Mouse (Mus musculus) R1 (cell line): Measurements from ENCODE around the gene Eml6.
A peak's percentile ranks its signal among the peaks of the same experiment; 100 is the strongest.
"Not testable (repeated sequence)": the region's sequence is repeated elsewhere in the genome, so short reads cannot be mapped to it uniquely, and the experiment has no call there.

ENCODE experiments used
- DNase-seq: peaks from one replicate; pipeline ENCODE4 v3.0.0-alpha.2; 2018; ENCODE audit warnings: low read depth, low spot score

The Eml6 gene

GRCm38 (mm10) chr11:30025835-30026472 is at the start of gene Eml6:
Gene Eml6, minus strand, starts transcription at chr11:30026033.
- DNase-seq: peak; percentile 99

DNA sequence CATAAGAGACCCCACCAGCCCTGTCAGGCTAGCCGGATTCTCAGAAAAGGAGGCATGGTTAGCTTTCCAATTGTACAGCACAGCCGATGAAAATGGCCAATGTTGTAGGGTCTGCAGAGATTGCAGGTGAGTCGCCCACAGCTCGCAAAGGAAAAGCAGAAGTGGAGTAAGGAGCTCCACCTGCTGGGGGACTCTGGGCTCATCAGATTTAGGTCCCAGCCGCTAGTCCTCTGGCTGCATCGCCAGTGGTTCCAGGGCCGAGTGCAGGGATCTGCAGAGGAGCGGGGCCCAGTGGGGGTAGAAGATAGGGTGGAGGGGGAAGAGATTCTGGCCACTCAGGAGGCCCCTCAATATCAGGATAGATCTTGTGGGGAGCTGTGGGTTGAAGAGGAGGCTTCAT is 31.5 kb upstream of the Eml6 start:
- DNase-seq: peak; percentile 63

- no peak for DNase-seq
These were observed 689 bp downstream of the Eml6 start for GRCm38 (mm10) chr11:30025144-30025543.

DNA sequence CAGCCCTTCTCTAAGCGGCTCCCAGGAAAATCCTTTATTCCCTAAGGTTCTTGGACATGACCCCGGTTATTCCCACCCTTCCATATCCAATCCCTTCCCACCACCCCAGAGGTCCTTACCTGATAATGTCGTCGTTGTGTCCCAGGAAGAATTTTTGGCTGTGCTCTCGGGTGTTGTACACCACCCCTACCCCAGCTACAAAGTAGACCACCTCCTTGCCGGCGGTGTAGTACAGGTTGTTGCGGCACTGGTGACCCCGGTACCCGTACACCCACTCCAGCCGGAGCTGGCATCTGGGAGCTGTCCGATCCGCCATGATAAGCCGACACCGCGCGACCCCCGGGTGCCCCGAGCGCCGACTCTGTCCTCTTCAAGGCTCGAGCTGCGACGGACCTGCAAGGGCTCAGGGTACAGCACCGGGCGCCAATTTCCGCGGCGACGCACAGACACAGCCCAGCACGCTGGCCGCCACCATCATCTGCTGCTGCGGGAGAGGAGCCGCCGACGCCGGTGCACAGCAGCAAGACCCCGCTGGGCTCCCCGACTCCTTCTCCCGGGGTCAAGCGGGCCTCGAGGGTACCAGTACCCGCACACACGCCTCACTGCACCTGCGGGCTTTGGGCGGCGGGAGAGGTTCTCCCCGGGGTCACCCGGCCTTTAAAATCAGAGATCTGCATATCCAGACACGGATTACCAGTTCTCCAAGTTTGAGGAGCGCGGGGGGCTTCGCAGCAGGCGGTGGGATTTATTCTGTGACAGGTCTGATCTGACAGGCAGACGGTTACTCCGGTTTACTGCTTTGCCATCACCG is 1.4 kb downstream of the Eml6 start:
- peak; percentile 42 for DNase-seq

DNA sequence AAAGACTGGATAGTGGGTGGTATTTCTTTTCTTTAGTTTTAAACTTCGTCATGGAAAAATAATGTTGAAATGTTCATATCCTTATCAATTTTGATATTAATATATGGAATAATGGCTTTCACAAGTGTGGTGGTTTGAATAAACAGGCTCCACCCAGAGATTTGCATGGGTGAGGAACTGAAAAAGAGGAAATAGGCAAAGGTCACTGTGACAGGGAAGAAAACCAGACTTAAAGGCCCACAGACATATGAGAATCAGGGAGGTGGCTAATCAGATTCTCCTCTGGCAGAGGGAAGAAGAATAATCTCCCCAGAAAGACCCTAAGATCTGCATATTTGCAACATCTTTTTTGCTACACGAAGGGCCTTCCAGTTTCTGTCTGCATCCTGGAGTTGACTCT is 39.6 kb downstream of the Eml6 start:
- DNase-seq: no peak

DNA sequence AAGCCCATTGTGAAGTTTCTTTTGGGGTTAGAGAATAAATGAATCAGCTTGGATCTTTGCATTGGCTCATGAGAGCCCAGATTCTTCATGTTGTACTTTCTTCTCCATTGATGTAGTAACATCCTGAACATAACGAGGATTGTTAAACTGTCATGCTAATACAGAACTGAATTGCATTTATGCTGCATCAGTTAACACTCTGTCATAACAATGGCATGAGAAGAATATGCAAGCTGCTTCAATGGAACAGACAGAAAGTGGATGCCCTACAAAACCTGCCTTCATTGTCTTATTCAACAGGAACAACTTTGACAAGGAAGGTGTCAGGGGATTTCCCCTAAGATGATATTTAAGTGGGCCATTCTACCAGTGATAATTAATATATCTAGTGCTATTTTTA is 57.0 kb downstream of the Eml6 start:
- DNase-seq: no peak

GRCm38 (mm10) chr11:29959366-29959765 is 66.5 kb downstream of the Eml6 start:
- DNase-seq: no peak

- no peak for DNase-seq
These were observed 81.2 kb downstream of the Eml6 start for GRCm38 (mm10) chr11:29944661-29945060.

- DNase-seq: no peak
These were observed 101.5 kb downstream of the Eml6 start for GRCm38 (mm10) chr11:29924332-29924731.

- DNase-seq: no peak
These were observed 102.0 kb downstream of the Eml6 start for GRCm38 (mm10) chr11:29923851-29924250.

DNA sequence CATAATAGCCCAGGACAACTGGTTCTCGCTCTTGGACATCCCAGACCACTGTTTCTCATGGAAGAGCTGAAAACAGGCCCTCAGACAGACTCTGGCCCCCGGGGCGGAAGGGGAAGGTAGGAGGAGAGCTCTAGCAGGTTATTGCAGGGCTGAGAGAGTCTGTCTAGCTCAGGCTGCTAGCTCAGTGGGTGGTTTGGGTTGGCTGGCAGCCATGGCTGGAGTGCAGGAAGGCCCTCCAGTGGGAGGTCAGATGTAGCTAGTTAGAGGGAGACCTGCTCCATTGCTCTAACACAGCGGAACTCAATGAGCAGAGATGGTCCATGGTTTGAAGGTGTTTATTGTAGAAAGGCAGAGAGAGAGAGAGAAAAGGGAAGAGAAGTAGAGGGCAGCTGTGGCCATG is 112.7 kb downstream of the Eml6 start:
- DNase-seq: no peak

- no peak for DNase-seq
These were observed 116.5 kb downstream of the Eml6 start for GRCm38 (mm10) chr11:29909330-29909729.

- peak; percentile 77 for DNase-seq
These were observed 140.7 kb downstream of the Eml6 start for GRCm38 (mm10) chr11:29885160-29885559.

- no peak for DNase-seq
These were observed 141.5 kb downstream of the Eml6 start for GRCm38 (mm10) chr11:29884355-29884754.

DNA sequence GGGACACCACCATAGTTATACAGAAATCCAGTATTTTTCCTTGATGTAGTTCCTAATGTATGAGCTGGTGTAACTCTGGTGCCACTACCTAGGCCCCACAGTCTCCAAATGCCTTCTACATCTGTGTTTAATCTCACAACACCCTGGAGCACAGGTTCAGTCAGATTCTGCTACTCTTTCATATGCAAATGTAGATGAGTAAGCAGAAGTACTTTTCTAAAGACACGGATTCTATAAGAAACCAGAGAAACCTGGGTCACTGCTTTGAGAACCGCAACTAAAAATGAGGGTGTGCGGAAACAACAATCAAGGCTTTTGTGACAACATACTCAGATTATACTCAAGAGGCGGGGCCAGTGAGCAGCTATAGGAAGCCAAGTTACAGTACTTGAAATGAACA is 142.8 kb downstream of the Eml6 start:
- DNase-seq: peak; percentile 75

DNA sequence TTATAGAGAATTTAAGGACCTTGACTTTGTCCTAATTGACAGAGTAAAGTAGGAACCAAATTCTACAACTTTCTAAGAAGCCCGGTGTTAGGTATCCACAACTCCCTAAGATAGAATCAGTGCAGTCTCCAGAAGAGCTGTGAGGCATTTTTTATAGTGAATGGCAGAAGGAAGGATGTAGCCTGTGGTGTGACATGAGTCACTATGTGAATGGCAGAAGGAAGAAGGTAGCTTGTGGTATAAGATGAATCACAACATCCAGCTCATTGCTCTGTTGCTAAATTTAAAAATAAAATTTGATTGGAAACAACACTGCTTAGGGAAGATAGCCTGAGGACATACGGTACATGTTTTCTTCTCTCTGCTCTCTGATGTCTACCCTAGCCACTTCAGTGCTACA is 146.2 kb downstream of the Eml6 start:
- DNase-seq: no peak

GRCm38 (mm10) chr11:29877981-29878380 is 147.9 kb downstream of the Eml6 start:
- peak; percentile 54 for DNase-seq

DNA sequence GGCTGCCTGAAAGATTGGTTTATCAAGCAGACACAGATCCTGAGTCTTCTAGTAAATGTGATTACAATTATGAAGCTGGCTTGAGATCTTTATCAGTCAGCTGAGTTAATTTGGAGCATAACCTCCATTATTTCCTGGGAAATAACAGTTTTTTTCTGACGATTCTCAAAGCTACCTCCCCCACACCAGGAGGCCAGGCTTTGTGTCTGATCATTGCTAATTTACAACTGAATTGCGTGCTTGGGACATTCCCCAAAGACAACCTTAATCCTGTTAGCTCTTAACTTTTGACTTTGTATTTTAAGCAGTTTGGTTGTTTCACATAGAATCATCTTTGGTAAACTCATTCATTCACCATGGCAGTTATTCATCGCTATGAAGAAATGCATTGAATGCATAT is 148.6 kb downstream of the Eml6 start:
- peak; percentile 51 for DNase-seq

- not testable (repeated sequence) for DNase-seq
These were observed 151.1 kb downstream of the Eml6 start for GRCm38 (mm10) chr11:29874781-29875180.

DNA sequence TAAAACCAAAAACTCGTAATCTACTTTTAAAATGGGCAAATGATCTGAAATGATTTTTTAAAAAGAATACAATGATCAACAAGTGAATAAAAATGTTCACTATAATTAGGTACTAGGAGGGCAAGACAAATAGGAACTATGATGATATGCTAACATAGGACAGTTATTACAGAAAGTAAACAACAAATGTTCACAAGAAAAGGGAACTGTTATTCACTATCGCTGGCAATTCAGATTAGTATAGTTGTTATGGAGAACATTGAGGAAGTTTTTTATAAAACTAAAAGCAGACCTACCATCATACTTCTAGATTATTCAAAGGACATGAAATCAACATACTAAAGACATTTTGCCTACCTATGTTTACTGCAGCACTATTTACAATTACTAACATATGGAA is 155.7 kb downstream of the Eml6 start:
- no peak for DNase-seq

- DNase-seq: no peak
These were observed 161.6 kb downstream of the Eml6 start for GRCm38 (mm10) chr11:29864269-29864668.

DNA sequence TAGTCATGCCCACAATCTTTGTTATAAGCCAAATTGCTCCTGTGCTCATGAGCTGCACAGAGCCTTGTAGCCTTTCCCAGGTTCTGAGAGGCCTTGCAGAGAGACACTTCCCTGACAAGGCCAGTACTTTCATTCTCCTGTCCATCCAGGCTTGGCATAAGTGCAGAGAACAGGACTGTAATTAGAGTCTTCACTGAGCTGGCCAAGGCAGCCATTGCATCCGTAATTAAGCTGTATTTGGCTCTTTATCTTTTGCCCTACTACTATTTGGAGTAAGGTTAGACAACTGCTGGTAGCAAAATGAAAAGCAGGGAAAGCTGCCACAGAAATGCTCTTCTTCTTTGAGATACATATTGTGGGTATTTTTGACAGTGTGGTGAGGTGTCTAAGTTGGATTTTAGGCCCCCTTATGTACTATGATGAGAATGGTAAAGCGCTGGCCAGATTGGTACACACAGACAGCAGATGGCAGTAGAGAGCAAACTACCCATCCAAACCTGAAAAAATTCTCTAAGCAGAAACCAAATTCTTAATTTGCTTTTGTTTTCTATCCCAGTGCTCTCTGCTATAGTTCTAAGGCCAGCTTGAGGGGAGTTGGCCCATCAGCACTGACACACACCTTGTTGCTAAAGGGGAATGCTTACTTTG is 164.0 kb downstream of the Eml6 start:
- DNase-seq: peak; percentile 47

DNA sequence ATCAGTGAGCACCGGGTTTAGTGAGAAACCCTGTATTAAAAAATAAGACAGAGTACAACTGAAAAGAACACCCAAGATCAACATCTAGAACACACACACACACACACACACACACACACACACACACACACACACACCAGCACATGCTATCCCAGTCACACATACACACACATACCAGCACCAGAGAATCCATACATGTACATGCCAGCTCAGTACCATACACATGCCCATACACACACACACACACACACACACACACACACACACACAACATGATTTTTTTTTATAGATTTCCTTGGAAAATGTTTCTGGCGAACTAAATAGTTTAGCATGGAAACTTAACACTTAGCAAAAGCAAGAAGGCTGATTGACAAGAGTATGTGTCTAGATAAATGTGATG is 164.8 kb downstream of the Eml6 start:
- DNase-seq: no peak
